Mouse (Mus musculus): ENCODE data around the gene Casp12. TPM values are rescaled to one million over a fixed set of nuclear protein-coding genes. Genes with fewer than 3 reads are reported as not detected.

The Casp12 gene
- polyA plus RNA-seq, 1 experiment: 53.5 TPM

Other genes starting within 250 kb of the Casp12 start
- gene Casp1, start 46.9 kb upstream of the Casp12 start, polyA plus RNA-seq (2012; rRNA removed): 5.9 and 6.2 TPM in 2 replicates
- gene Casp4, start 36.6 kb upstream of the Casp12 start, polyA plus RNA-seq (2012; rRNA removed): 15.7 and 16.0 TPM in 2 replicates